Mouse (Mus musculus) heart, postnatal 0 days (tissue): Measurements from ENCODE around the gene Qpctl.

Source experiments
- CTCF ChIP-seq: IDR thresholded peaks from 2 replicates; pipeline ENCODE4 v1.5.1; 2016; ENCODE audit warnings: antibody characterized with exemption, control low read depth, low read depth
- EP300 ChIP-seq: IDR thresholded peaks from 2 replicates; pipeline ENCODE4 v1.6.1; 2016; ENCODE audit warnings: antibody characterized with exemption, low read depth

GRCm38 (mm10) chr7:19136673-19137334 is 12.3 kb downstream of the Qpctl start:
- TF ChIP-seq CTCF, result no peak
- no peak for TF ChIP-seq EP300
